Mouse (Mus musculus) adrenal gland, postnatal 14 days (tissue): Measurements from ENCODE around the gene Ptpru. TPM values are rescaled to one million over a fixed set of nuclear protein-coding genes. Genes with fewer than 3 reads are reported as not detected.

ENCODE experiments used
- DNase-seq: peaks from one replicate; pipeline ENCODE4 v3.0.0; 2021; ENCODE audit warnings: mixed read lengths
- long read RNA-seq, 2 experiments: library from polyadenylated mRNA; stranded (forward); transcript quantifications; one replicate each; pipeline ENCODE4 v2.0.0; 2021
- total RNA-seq: library from RNA; stranded (reverse); gene quantifications from 2 replicates; pipeline ENCODE4 v1.2.3, GENCODE M21; 2021

Ptpru gene
- 32.4 and 34.6 TPM in 2 replicates for total RNA-seq
- long read RNA-seq, experiment 1, full-length matches to known transcripts, result 4 of 23 reads
- long read RNA-seq, experiment 1, partial matches to known transcripts, result 13 of 23 reads
- long read RNA-seq, experiment 1, other reads (novel, unspliced or antisense), result 6 of 23 reads
- long read RNA-seq, experiment 2, full-length matches to known transcripts, result 1 of 11 reads
- long read RNA-seq, experiment 2, partial matches to known transcripts, result 7 of 11 reads
- long read RNA-seq, experiment 2, other reads (novel, unspliced or antisense), result 3 of 11 reads

- peak; percentile 95 for DNase-seq
Observed at GRCm38 (mm10) chr4:131837872-131838524, at the start of gene Ptpru. TSS of gene Ptpru (minus strand) at chr4:131838288.

- DNase-seq, result peak; percentile 42
Observed at GRCm38 (mm10) chr4:131885376-131885775, 47.3 kb upstream of the Ptpru start.

- peak; percentile 54 for DNase-seq
Observed at GRCm38 (mm10) chr4:131883571-131883970, 45.5 kb upstream of the Ptpru start.

- DNase-seq, result no peak
Observed at GRCm38 (mm10) chr4:131881306-131881705, 43.2 kb upstream of the Ptpru start.

- no peak for DNase-seq
Observed at GRCm38 (mm10) chr4:131879692-131880091, 41.6 kb upstream of the Ptpru start.

- DNase-seq, result no peak
Observed at GRCm38 (mm10) chr4:131876836-131877235, 38.7 kb upstream of the Ptpru start.

GRCm38 (mm10) chr4:131875242-131875641 is 37.2 kb upstream of the Ptpru start:
- no peak for DNase-seq

- no peak for DNase-seq
Observed at GRCm38 (mm10) chr4:131874567-131874966, 36.5 kb upstream of the Ptpru start.

GRCm38 (mm10) chr4:131874169-131874536 is 36.1 kb upstream of the Ptpru start:
- no peak for DNase-seq

GRCm38 (mm10) chr4:131873293-131874168 is 35.4 kb upstream of the Ptpru start, which contains the start of gene Srsf4:
TSS of gene Srsf4 (plus strand) at chr4:131873617.
- peak; percentile 97 for DNase-seq

GRCm38 (mm10) chr4:131872672-131873292 is 34.7 kb upstream of the Ptpru start:
- DNase-seq, result peak; percentile 10

GRCm38 (mm10) chr4:131861341-131861739 is 23.3 kb upstream of the Ptpru start:
- DNase-seq, result no peak

- DNase-seq, result peak; percentile 87
Observed at GRCm38 (mm10) chr4:131860492-131861340, 22.6 kb upstream of the Ptpru start.

- DNase-seq, result no peak
Observed at GRCm38 (mm10) chr4:131854950-131855349, 16.9 kb upstream of the Ptpru start.

- peak; percentile 39 for DNase-seq
Observed at GRCm38 (mm10) chr4:131849986-131850638, 12.0 kb upstream of the Ptpru start.

GRCm38 (mm10) chr4:131848082-131848481 is 10.0 kb upstream of the Ptpru start:
- DNase-seq, result no peak

- DNase-seq, result no peak
Observed at GRCm38 (mm10) chr4:131845991-131846778, 8.1 kb upstream of the Ptpru start.

- DNase-seq, result peak; percentile 97
Observed at GRCm38 (mm10) chr4:131843290-131843743, 5.2 kb upstream of the Ptpru start, which contains the start of gene Mecr. TSS of gene Mecr (plus strand) at chr4:131843470.

- peak; percentile 73 for DNase-seq
Observed at GRCm38 (mm10) chr4:131836891-131837491, 1.1 kb downstream of the Ptpru start.
